Mouse (Mus musculus) midbrain, embryonic 16.5 days (tissue): ENCODE measurements at regions not wholly inside any gene's neighbourhood (a gene's known extent, or its start where the extent isn't known, plus 50 kb on each side); places are given as distances from the start of the nearest gene placed in this dataset.

ENCODE experiments used
- ATAC-seq: fragments of 200-750 bp; cut with Nextera tagmentation; 2 replicates; pipeline ENCODE4 v1.8.0; 2017; ENCODE audit warnings: moderate TSS enrichment
- H3K27ac ChIP-seq: fragments of 300-500 bp; sonication (generic); 2 replicates; pipeline ENCODE4 v1.5.1; 2014; ENCODE audit warnings: mild to moderate bottlenecking, low read length, mixed read lengths
- H3K27me3 ChIP-seq: fragments of 300-500 bp; sonication (generic); 2 replicates; pipeline ENCODE4 v1.6.1; 2014; ENCODE audit warnings: low read depth, low read length, mixed read lengths; ENCODE audit not compliant: control insufficient read depth, insufficient read depth
- H3K36me3 ChIP-seq: fragments of 300-500 bp; sonication (generic); 2 replicates; pipeline ENCODE4 v1.6.1; 2014; ENCODE audit warnings: mild to moderate bottlenecking, low read length, moderate library complexity, mixed read lengths; ENCODE audit not compliant: control insufficient read depth, insufficient read depth
- H3K4me1 ChIP-seq: fragments of 300-500 bp; sonication (generic); 2 replicates; pipeline ENCODE4 v1.6.1; 2014; ENCODE audit warnings: mild to moderate bottlenecking, low read length, mixed read lengths; ENCODE audit not compliant: control insufficient read depth, insufficient read depth
- H3K4me2 ChIP-seq: fragments of 300-500 bp; sonication (generic); 2 replicates; pipeline ENCODE4 v1.6.1; 2014; ENCODE audit warnings: mild to moderate bottlenecking, low read length, mixed read lengths
- H3K4me3 ChIP-seq: fragments of 300-500 bp; sonication (generic); 2 replicates; pipeline ENCODE4 v1.5.1; 2014; ENCODE audit warnings: low read depth, mild to moderate bottlenecking, low read length, moderate library complexity, mixed read lengths
- H3K9ac ChIP-seq: fragments of 300-500 bp; sonication (generic); 2 replicates; pipeline ENCODE4 v1.6.1; 2014; ENCODE audit warnings: low read depth, low read length, mixed read lengths
- H3K9me3 ChIP-seq: fragments of 300-500 bp; sonication (generic); replicated peaks from 2 replicates; pipeline ENCODE4 v1.6.1; 2014; ENCODE audit warnings: mild to moderate bottlenecking, low read length, mixed read lengths; ENCODE audit not compliant: control insufficient read depth, poor library complexity, severe bottlenecking
- WGBS: fragments of 180-500 bp; shearing (Covaris S2); extraction: QIAGEN DNeasy Blood & Tissue Kit; methylation state at CpG from one replicate; pipeline ENCODE4 v1.1.7; 2014; 5-methylcytosine and 5-hydroxymethylcytosine counted together

GRCm38 (mm10) chr10:68909018-68909417 is 185.6 kb downstream of the Tmem26 start:
- peak overlapping the region; percentile 51 for H3K4me2 ChIP-seq
- H3K4me1 ChIP-seq = peaks cover 11% of the 10 kb centered on the region
- H3K36me3 ChIP-seq = no peaks in the 10 kb centered on the region
- H3K9ac ChIP-seq = peak overlapping the region; percentile 36; the same call in 1 of the 2 replicates
- ATAC-seq = peak; percentile 86; the same call in 1 of the 2 replicates
- no peaks in the 10 kb centered on the region for H3K27me3 ChIP-seq
- 22% methylated on average over 10 of the region's 10 CpGs for WGBS
- H3K9me3 ChIP-seq = no peaks in the 10 kb centered on the region; the same call in 1 of the 2 replicates
- H3K27ac ChIP-seq = peak overlapping the region; percentile 71
- H3K4me3 ChIP-seq = peak overlapping the region; percentile 26

- Histone ChIP-seq H3K4me2 (no peak overlapping the region), H3K36me3 (no peaks in the 10 kb centered on the region), H3K9ac (no peak overlapping the region), H3K27ac (no peak overlapping the region), H3K4me3 (no peak overlapping the region), H3K27me3 (no peaks in the 10 kb centered on the region), H3K9me3 (no peaks in the 10 kb centered on the region; the same call in 1 of the 2 replicates), H3K4me1 (no peaks in the 10 kb centered on the region)
- ATAC-seq = no peak
- 89% methylated on average over 7 of the region's 7 CpGs for WGBS
These were observed 192.7 kb downstream of the Tmem26 start for GRCm38 (mm10) chr10:68916147-68916546.

- Histone ChIP-seq H3K9ac (no peak overlapping the region), H3K36me3 (no peaks in the 10 kb centered on the region), H3K9me3 (no peaks in the 10 kb centered on the region), H3K4me1 (no peaks in the 10 kb centered on the region; the same call in 1 of the 2 replicates), H3K27me3 (no peaks in the 10 kb centered on the region), H3K27ac (no peak overlapping the region), H3K4me2 (no peak overlapping the region), H3K4me3 (no peak overlapping the region)
- no peak for ATAC-seq
- WGBS = 86% methylated on average over 5 of the region's 5 CpGs
These were observed 212.4 kb downstream of the Tmem26 start for GRCm38 (mm10) chr10:68935843-68936242.

GRCm38 (mm10) chr10:68943239-68943638 is 208.0 kb upstream of the Rhobtb1 start:
- Histone ChIP-seq H3K27ac (no peak overlapping the region), H3K4me2 (no peak overlapping the region), H3K9me3 (no peaks in the 10 kb centered on the region), H3K9ac (no peak overlapping the region), H3K27me3 (no peaks in the 10 kb centered on the region), H3K36me3 (no peaks in the 10 kb centered on the region), H3K4me3 (no peak overlapping the region), H3K4me1 (no peaks in the 10 kb centered on the region)
- 72% methylated on average over 5 of the region's 6 CpGs for WGBS
- no peak for ATAC-seq

GRCm38 (mm10) chr10:68956539-68956938 is 194.7 kb upstream of the Rhobtb1 start:
- H3K36me3 ChIP-seq = no peaks in the 10 kb centered on the region
- H3K4me3 ChIP-seq = no peak overlapping the region
- 77% methylated on average over 7 of the region's 7 CpGs for WGBS
- no peak overlapping the region for H3K9ac ChIP-seq
- H3K4me2 ChIP-seq = no peak overlapping the region
- no peak for ATAC-seq
- H3K27ac ChIP-seq = no peak overlapping the region
- no peaks in the 10 kb centered on the region for H3K9me3 ChIP-seq
- H3K4me1 ChIP-seq = no peaks in the 10 kb centered on the region
- no peaks in the 10 kb centered on the region for H3K27me3 ChIP-seq

- Histone ChIP-seq H3K9ac (no peak overlapping the region), H3K4me3 (no peak overlapping the region), H3K9me3 (no peaks in the 10 kb centered on the region), H3K27me3 (no peaks in the 10 kb centered on the region), H3K36me3 (no peaks in the 10 kb centered on the region), H3K4me2 (no peak overlapping the region), H3K27ac (no peak overlapping the region), H3K4me1 (no peaks in the 10 kb centered on the region)
- WGBS = 96% methylated on average over 1 of the region's 1 CpGs
- no peak for ATAC-seq
These were observed 189.9 kb upstream of the Rhobtb1 start for GRCm38 (mm10) chr10:68961376-68961775.

DNA sequence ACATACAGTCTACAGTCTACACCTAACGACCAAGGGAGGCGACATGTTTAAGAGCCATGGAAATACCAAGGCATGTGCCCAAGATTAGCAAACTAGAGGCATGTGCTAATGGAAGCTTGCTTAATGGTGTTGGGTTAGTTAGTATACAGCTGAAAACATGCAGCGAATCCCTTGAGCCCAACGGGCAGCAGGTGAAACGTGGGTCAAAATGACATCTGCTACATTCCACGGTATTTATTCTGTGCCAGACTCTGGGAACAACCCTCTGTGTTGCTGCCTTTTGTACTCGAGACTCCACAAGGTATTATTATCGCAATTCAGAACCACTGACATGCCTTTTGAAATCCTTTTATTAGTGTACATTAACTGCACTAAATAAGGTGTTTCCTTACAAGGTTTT is 188.1 kb upstream of the Rhobtb1 start:
- Histone ChIP-seq H3K36me3 (no peaks in the 10 kb centered on the region), H3K9me3 (no peaks in the 10 kb centered on the region), H3K27me3 (no peaks in the 10 kb centered on the region), H3K4me2 (no peak overlapping the region), H3K27ac (no peak overlapping the region), H3K4me1 (peaks cover 1% of the 10 kb centered on the region; the same call in 1 of the 2 replicates), H3K4me3 (no peak overlapping the region), H3K9ac (no peak overlapping the region)
- 75% methylated on average over 8 of the region's 8 CpGs for WGBS
- ATAC-seq = no peak

- no peak for ATAC-seq
- no peak overlapping the region for H3K9ac ChIP-seq
- 88% methylated on average over 1 of the region's 1 CpGs for WGBS
- H3K4me3 ChIP-seq = no peak overlapping the region
- no peak overlapping the region for H3K27ac ChIP-seq
- no peaks in the 10 kb centered on the region for H3K9me3 ChIP-seq
- no peaks in the 10 kb centered on the region for H3K27me3 ChIP-seq
- H3K4me1 ChIP-seq = peaks cover 6% of the 10 kb centered on the region
- H3K4me2 ChIP-seq = no peak overlapping the region
- H3K36me3 ChIP-seq = no peaks in the 10 kb centered on the region
These were observed 186.0 kb upstream of the Rhobtb1 start for GRCm38 (mm10) chr10:68965271-68965670.

- Histone ChIP-seq H3K27me3 (no peaks in the 10 kb centered on the region), H3K27ac (no peak overlapping the region), H3K4me2 (no peak overlapping the region), H3K36me3 (no peaks in the 10 kb centered on the region), H3K4me1 (peaks cover 6% of the 10 kb centered on the region), H3K9me3 (no peaks in the 10 kb centered on the region), H3K4me3 (no peak overlapping the region), H3K9ac (no peak overlapping the region)
- ATAC-seq = peak; percentile 45; the same call in 1 of the 2 replicates
- WGBS = 51% methylated on average over 15 of the region's 15 CpGs
These were observed 183.0 kb upstream of the Rhobtb1 start for GRCm38 (mm10) chr10:68967976-68968968.
